Mouse (Mus musculus): ENCODE measurements around the gene Akap6.

DNA sequence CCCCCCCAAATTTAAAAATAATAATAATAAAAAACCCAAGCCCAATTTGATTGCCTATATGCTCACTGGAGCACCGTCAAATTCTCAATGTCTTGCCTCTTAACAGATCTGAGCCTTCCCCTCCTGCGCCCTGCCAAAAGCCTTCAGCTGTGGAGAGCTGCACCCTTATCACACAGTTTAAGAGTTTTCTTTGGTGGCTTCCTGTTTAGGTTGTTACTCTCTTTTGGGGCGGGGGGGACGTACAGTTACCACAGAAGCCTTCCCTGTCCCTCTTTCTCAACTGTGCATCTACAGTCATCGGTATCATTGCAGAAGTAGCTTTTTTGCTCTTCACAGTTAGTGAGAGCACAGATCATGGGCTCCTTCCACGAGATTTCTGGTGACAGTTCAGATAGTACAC, 19.2 kb downstream of the Akap6 start:
- TF ChIP-seq NELFE (IDR thresholded peaks at IDR 0.05; ENCODE audit: low read depth, low read length) (no peak), CTCF (conservative IDR thresholded peaks at IDR 0.05 in 1 of 2, IDR thresholded peaks at IDR 0.05 in 1 of 2; ENCODE audit: low read depth in 2 of 2, low read length in 2 of 2) (no peak), ZKSCAN1 (IDR thresholded peaks at IDR 0.05; ENCODE audit: borderline replicate concordance, low read depth, low read length) (no peak), SIN3A (IDR thresholded peaks at IDR 0.05; ENCODE audit: low read length) (no peak), CHD1 (IDR thresholded peaks at IDR 0.05; ENCODE audit: low read depth, low read length) (no peak), POLR2A (IDR thresholded peaks at IDR 0.05; ENCODE audit: low read depth, low read length) (no peak)
